Comparison of ENCODE assay signal across 24 mouse cellular contexts in genomic region chr3:138116871-138117270, GRCm38 (mm10). TPM values are rescaled to one million over a fixed set of nuclear protein-coding genes. Genes with fewer than 3 reads are reported as not detected.
DNase-seq lines count a peak whose midpoint lies in the region; ATAC-seq and TF ChIP-seq lines count a peak whose summit lies in the region.
"Had no signal": no experiment of that assay in that cellular context is flagged by ENCODE, and none has a peak within 500 bp of the region (broad histone marks: within the 10 kb centered on the region; RNA-seq: fewer than 3 reads in every experiment).

No protein-coding gene starts in this region.

- H3K9ac ChIP-seq in intestine, embryonic 14.5 days (ENCODE audit: low read length) = no peak overlapping the region
- H3K9ac ChIP-seq in intestine, embryonic 15.5 days = no peak overlapping the region
- no peak overlapping the region for H3K9ac ChIP-seq in heart, adult 2 months (ENCODE audit: low read depth, low read length)
- no peak overlapping the region for H3K9ac ChIP-seq in heart, embryonic 15.5 days
- H3K9ac ChIP-seq in midbrain, embryonic 14.5 days (replicated peaks; ENCODE audit: low read length) = no peak overlapping the region
- H3K9ac ChIP-seq: forebrain, embryonic 13.5 days; lung, embryonic 14.5 days had no signal

- TF ChIP-seq POLR2A in heart, adult 2 months (IDR thresholded peaks at IDR 0.05; ENCODE audit: insufficient read depth, low read depth, low read length) = no peak

- no peak overlapping the region for H3K4me2 ChIP-seq in intestine, embryonic 14.5 days (ENCODE audit: low read length)
- H3K4me2 ChIP-seq in intestine, embryonic 15.5 days (replicated peaks) = no peak overlapping the region
- no peak overlapping the region for H3K4me2 ChIP-seq in heart, embryonic 15.5 days
- no peak overlapping the region for H3K4me2 ChIP-seq in midbrain, embryonic 14.5 days (ENCODE audit: low read length)
- H3K4me2 ChIP-seq: forebrain, embryonic 13.5 days; liver, embryonic 11.5 days; lung, embryonic 14.5 days had no signal

- no peaks in the 10 kb centered on the region for H3K79me2 ChIP-seq in heart, adult 2 months (replicated peaks; ENCODE audit: control insufficient read depth, insufficient read depth, low read length)

- ATAC-seq in intestine, embryonic 14.5 days (replicated peaks; ENCODE audit: low FRiP score, low TSS enrichment, low read depth) = no peak
- ATAC-seq in intestine, embryonic 15.5 days = no peak
- no peak for ATAC-seq in heart, embryonic 15.5 days (replicated peaks; ENCODE audit: insufficient number of reproducible peaks, insufficient read depth, low FRiP score, low read depth)
- ATAC-seq in granulocyte monocyte progenitor cell, adult 5-6 weeks (replicated peaks; ENCODE audit: poor library complexity, severe bottlenecking) = no peak
- no peak for ATAC-seq in erythroblast, adult 5-6 weeks (replicated peaks; ENCODE audit: low FRiP score, poor library complexity, severe bottlenecking)
- no peak for ATAC-seq in midbrain, embryonic 14.5 days (ENCODE audit: low FRiP score, low TSS enrichment)
- ATAC-seq: forebrain, embryonic 13.5 days; hindbrain, embryonic 16.5 days had no signal

- no peak overlapping the region for H3K27ac ChIP-seq in intestine, embryonic 14.5 days (ENCODE audit: low read depth)
- H3K27ac ChIP-seq in intestine, embryonic 15.5 days = no peak overlapping the region
- H3K27ac ChIP-seq in heart, adult 2 months = peak overlapping the region; percentile 68
- H3K27ac ChIP-seq in heart, embryonic 15.5 days = peak overlapping the region; percentile 77
- H3K27ac ChIP-seq in midbrain, embryonic 14.5 days (replicated peaks; ENCODE audit: low read depth, low read length) = no peak overlapping the region
- H3K27ac ChIP-seq: embryonic facial prominence, embryonic 10.5 days; forebrain, embryonic 13.5 days; kidney, postnatal 0 days had no signal

- intact Hi-C loops in heart, adult 2 months (cut with DNase I) = no loop called here

- no peaks in the 10 kb centered on the region for H3K4me1 ChIP-seq in intestine, embryonic 14.5 days (replicated peaks; ENCODE audit: control insufficient read depth, insufficient read depth, low read length)
- 0 out of 2 replicates have a peak, but pooled peaks cover 3% of the 10 kb centered on the region for H3K4me1 ChIP-seq in intestine, embryonic 15.5 days (replicated peaks)
- H3K4me1 ChIP-seq in heart, adult 2 months (ENCODE audit: control insufficient read depth, insufficient read depth, low read length) = peaks cover 10% of the 10 kb centered on the region
- H3K4me1 ChIP-seq in heart, embryonic 15.5 days (replicated peaks) = peaks cover 30% of the 10 kb centered on the region
- H3K4me1 ChIP-seq in midbrain, embryonic 14.5 days (ENCODE audit: control insufficient read depth, insufficient read depth, low read length) = no peaks in the 10 kb centered on the region
- H3K4me1 ChIP-seq: embryonic facial prominence, embryonic 10.5 days; forebrain, embryonic 13.5 days had no signal

- H3K4me3 ChIP-seq in intestine, embryonic 14.5 days (ENCODE audit: low read depth, low read length) = no peak overlapping the region
- no peak overlapping the region for H3K4me3 ChIP-seq in intestine, embryonic 15.5 days (replicated peaks)
- no peak overlapping the region for H3K4me3 ChIP-seq in heart, adult 2 months
- no peak overlapping the region for H3K4me3 ChIP-seq in heart, embryonic 15.5 days
- no peak overlapping the region for H3K4me3 ChIP-seq in midbrain, embryonic 14.5 days (replicated peaks; ENCODE audit: low read depth, low read length)
- H3K4me3 ChIP-seq: embryonic facial prominence, embryonic 10.5 days; forebrain, embryonic 13.5 days had no signal

- WGBS in intestine, embryonic 14.5 days = 90% methylated on average over 4 of the region's 4 CpGs
- 80% methylated on average over 4 of the region's 4 CpGs for WGBS in intestine, embryonic 15.5 days
- 36% methylated on average over 4 of the region's 4 CpGs for WGBS in heart, adult 2 months
- WGBS in heart, embryonic 15.5 days = 50% methylated on average over 4 of the region's 4 CpGs
- WGBS in midbrain, embryonic 14.5 days = 89% methylated on average over 4 of the region's 4 CpGs

- TF ChIP-seq CTCF in heart, adult 2 months (IDR thresholded peaks at IDR 0.05) = no peak

- no peaks in the 10 kb centered on the region for H3K9me3 ChIP-seq in intestine, embryonic 14.5 days (ENCODE audit: control insufficient read depth, low read length)
- H3K9me3 ChIP-seq in intestine, embryonic 15.5 days = no peaks in the 10 kb centered on the region
- no peaks in the 10 kb centered on the region for H3K9me3 ChIP-seq in heart, embryonic 15.5 days (replicated peaks)
- H3K9me3 ChIP-seq in midbrain, embryonic 14.5 days (ENCODE audit: control insufficient read depth, low read length) = no peaks in the 10 kb centered on the region
- H3K9me3 ChIP-seq: embryonic facial prominence, embryonic 10.5 days; forebrain, embryonic 13.5 days; G1E had no signal

- H3K27me3 ChIP-seq in intestine, embryonic 14.5 days (replicated peaks; ENCODE audit: control insufficient read depth, insufficient read depth, low read length) = no peaks in the 10 kb centered on the region
- no peaks in the 10 kb centered on the region for H3K27me3 ChIP-seq in intestine, embryonic 15.5 days (replicated peaks)
- no peaks in the 10 kb centered on the region for H3K27me3 ChIP-seq in heart, adult 2 months (ENCODE audit: control insufficient read depth, insufficient read depth, low read length)
- H3K27me3 ChIP-seq in heart, embryonic 15.5 days = no peaks in the 10 kb centered on the region
- no peaks in the 10 kb centered on the region for H3K27me3 ChIP-seq in midbrain, embryonic 14.5 days (ENCODE audit: control insufficient read depth, insufficient read depth, low read length)
- H3K27me3 ChIP-seq: forebrain, embryonic 13.5 days had no signal

- no peaks in the 10 kb centered on the region for H3K36me3 ChIP-seq in intestine, embryonic 14.5 days (ENCODE audit: control insufficient read depth, insufficient read depth, low read length)
- no peaks in the 10 kb centered on the region for H3K36me3 ChIP-seq in intestine, embryonic 15.5 days
- H3K36me3 ChIP-seq in heart, adult 2 months (ENCODE audit: control insufficient read depth, insufficient read depth, low read length) = peaks cover 10% of the 10 kb centered on the region
- no peaks in the 10 kb centered on the region for H3K36me3 ChIP-seq in heart, embryonic 15.5 days
- H3K36me3 ChIP-seq in midbrain, embryonic 14.5 days (ENCODE audit: control insufficient read depth, insufficient read depth, low read length) = no peaks in the 10 kb centered on the region
- H3K36me3 ChIP-seq: embryonic facial prominence, embryonic 10.5 days; G1E had no signal

- TF ChIP-seq EP300 in heart, adult 2 months (IDR thresholded peaks at IDR 0.05; ENCODE audit: insufficient read depth, low read depth, low read length) = no peak

- DNase-seq in intestine, embryonic 14.5 days (ENCODE audit: low spot score) = peak; percentile 35
- DNase-seq in heart, adult 2 months = peak; percentile 43 to 73
- DNase-seq in heart, postnatal 4 days = peak; percentile 81
- no peak for DNase-seq in midbrain, embryonic 14.5 days
- DNase-seq: cerebellum, adult 9-10 months; kidney, adult 11 months; lung, embryonic 14.5 days; lung, postnatal 4 days; right cerebral cortex, postnatal 14 days had no signal

RNA-seq across cellular contexts. Expression of gene Trmt10a, which starts 26.4 kb away (rescaled TPM):
- 11.8 and 13.6 TPM in 2 replicates for polyA plus RNA-seq in intestine, embryonic 14.5 days (2014; fragmentation: Nextera tagmentation; extraction: Ambion mirVana)
- 8.8 and 12.9 TPM in 2 replicates for polyA plus RNA-seq in intestine, embryonic 15.5 days (2015; fragmentation: Nextera tagmentation; extraction: Ambion mirVana)
- 1 to 10 TPM; 3.2 to 3.8 TPM for total RNA-seq in heart, adult 2 months (2021)
- 0.47 and 1.3 TPM in 2 replicates for polyA plus RNA-seq in heart, adult 2 months (2012; rRNA removed)
- polyA plus RNA-seq in heart, embryonic 15.5 days (2015; fragmentation: Nextera tagmentation; extraction: Ambion mirVana) = 6.9 and 8.3 TPM in 2 replicates
- 1 to 10 TPM; 4.4 to 6.1 TPM for total RNA-seq in heart, postnatal 4 days (2021)
- total RNA-seq in granulocyte monocyte progenitor cell, adult 5-6 weeks (2014; fragmentation: Nextera tagmentation) = 3.9 and 9.1 TPM in 2 replicates
- total RNA-seq in granulocyte monocyte progenitor cell, adult 5-6 weeks (2017) = 11.0 and 20.0 TPM in 2 replicates
- total RNA-seq in erythroblast, adult 5-6 weeks (2015; ENCODE audit: low replicate concordance) = 0.77 and 3.3 TPM in 2 replicates
- total RNA-seq in erythroblast, adult 5-6 weeks (2017; ENCODE audit: low replicate concordance) = 3.8 and 12.3 TPM in 2 replicates
- 7.6 and 10.1 TPM in 2 replicates for polyA plus RNA-seq in midbrain, embryonic 14.5 days (2014; fragmentation: Nextera tagmentation; extraction: Ambion mirVana)

RNA-seq across cellular contexts. Expression of gene Mttp, which starts 27.9 kb away (rescaled TPM):
- 45.3 and 58.6 TPM in 2 replicates for polyA plus RNA-seq in intestine, embryonic 14.5 days (2014; fragmentation: Nextera tagmentation; extraction: Ambion mirVana)
- polyA plus RNA-seq in intestine, embryonic 15.5 days (2015; fragmentation: Nextera tagmentation; extraction: Ambion mirVana) = 228 and 249 TPM in 2 replicates
- total RNA-seq in heart, adult 2 months (2021) = 1 to 10 TPM; 5.9 to 6.9 TPM
- 2.0 and 3.0 TPM in 2 replicates for polyA plus RNA-seq in heart, adult 2 months (2012; rRNA removed)
- 6.0 and 6.8 TPM in 2 replicates for polyA plus RNA-seq in heart, embryonic 15.5 days (2015; fragmentation: Nextera tagmentation; extraction: Ambion mirVana)
- total RNA-seq in heart, postnatal 4 days (2021) = 1 to 10 TPM; 8.9 to 9.9 TPM
- 2.2 and 2.5 TPM in 2 replicates for total RNA-seq in granulocyte monocyte progenitor cell, adult 5-6 weeks (2014; fragmentation: Nextera tagmentation)
- total RNA-seq in granulocyte monocyte progenitor cell, adult 5-6 weeks (2017) = 2.3 and 4.7 TPM in 2 replicates
- total RNA-seq in erythroblast, adult 5-6 weeks (2015; ENCODE audit: low replicate concordance) = 0.77 and 1.3 TPM in 2 replicates
- total RNA-seq in erythroblast, adult 5-6 weeks (2017; ENCODE audit: low replicate concordance) = 0.51 and 1.4 TPM in 2 replicates
- 6.6 and 7.0 TPM in 2 replicates for polyA plus RNA-seq in midbrain, embryonic 14.5 days (2014; fragmentation: Nextera tagmentation; extraction: Ambion mirVana)

RNA-seq across cellular contexts. Expression of gene Gm5105, which starts 49.7 kb away (rescaled TPM):
- 0.19 and 0.31 TPM in 2 replicates for polyA plus RNA-seq in intestine, embryonic 14.5 days (2014; fragmentation: Nextera tagmentation; extraction: Ambion mirVana)
- polyA plus RNA-seq in intestine, embryonic 15.5 days (2015; fragmentation: Nextera tagmentation; extraction: Ambion mirVana) = 0.24 and 0.31 TPM in 2 replicates
- 1 to 10 TPM in 1 of 2 experiments, under 1 TPM in 1; 0.77 to 1.4 TPM for total RNA-seq in heart, adult 2 months (2021)
- 1.4 and 2.0 TPM in 2 replicates for polyA plus RNA-seq in heart, adult 2 months (2012; rRNA removed)
- 0.47 and 0.58 TPM in 2 replicates for polyA plus RNA-seq in heart, embryonic 15.5 days (2015; fragmentation: Nextera tagmentation; extraction: Ambion mirVana)
- total RNA-seq in heart, postnatal 4 days (2021) = 1 to 10 TPM in 1 of 2 experiments, under 1 TPM in 1; 0.48 to 1.0 TPM
- total RNA-seq in granulocyte monocyte progenitor cell, adult 5-6 weeks (2014; fragmentation: Nextera tagmentation) = not detected in 2 replicates
- total RNA-seq in granulocyte monocyte progenitor cell, adult 5-6 weeks (2017) = not detected in 2 replicates
- not detected in 2 replicates for total RNA-seq in erythroblast, adult 5-6 weeks (2015; ENCODE audit: low replicate concordance)
- total RNA-seq in erythroblast, adult 5-6 weeks (2017; ENCODE audit: low replicate concordance) = not detected in 2 replicates
- polyA plus RNA-seq in midbrain, embryonic 14.5 days (2014; fragmentation: Nextera tagmentation; extraction: Ambion mirVana) = not detected in 2 replicates
- total RNA-seq: common myeloid progenitor, adult 5-6 weeks; hematopoietic stem cell, adult 5-6 weeks; midbrain, postnatal 0 days; neutrophil, adult 5-6 weeks had no signal
- polyA plus RNA-seq: embryonic facial prominence, embryonic 10.5 days; forebrain, embryonic 13.5 days; G1E; limb, embryonic 11.5 days; liver, embryonic 11.5 days; lung, embryonic 14.5 days had no signal

RNA-seq across cellular contexts. Expression of gene 1110002E22Rik, which starts 52.0 kb away (rescaled TPM):
- 0.07 and 0.13 TPM in 2 replicates for polyA plus RNA-seq in intestine, embryonic 14.5 days (2014; fragmentation: Nextera tagmentation; extraction: Ambion mirVana)
- polyA plus RNA-seq in intestine, embryonic 15.5 days (2015; fragmentation: Nextera tagmentation; extraction: Ambion mirVana) = 0.14 and 0.18 TPM in 2 replicates
- total RNA-seq in heart, adult 2 months (2021) = 10 to 100 TPM; 48.1 to 48.8 TPM
- polyA plus RNA-seq in heart, adult 2 months (2012; rRNA removed) = 14.7 and 22.9 TPM in 2 replicates
- 13.8 and 16.0 TPM in 2 replicates for polyA plus RNA-seq in heart, embryonic 15.5 days (2015; fragmentation: Nextera tagmentation; extraction: Ambion mirVana)
- 10 to 100 TPM; 56.0 to 60.4 TPM for total RNA-seq in heart, postnatal 4 days (2021)
- total RNA-seq in granulocyte monocyte progenitor cell, adult 5-6 weeks (2014; fragmentation: Nextera tagmentation) = not detected in 2 replicates
- not detected in 2 replicates for total RNA-seq in granulocyte monocyte progenitor cell, adult 5-6 weeks (2017)
- not detected in 2 replicates for total RNA-seq in erythroblast, adult 5-6 weeks (2015; ENCODE audit: low replicate concordance)
- total RNA-seq in erythroblast, adult 5-6 weeks (2017; ENCODE audit: low replicate concordance) = not detected in 2 replicates
- polyA plus RNA-seq in midbrain, embryonic 14.5 days (2014; fragmentation: Nextera tagmentation; extraction: Ambion mirVana) = 0.12 and 0.18 TPM in 2 replicates
- total RNA-seq: common myeloid progenitor, adult 5-6 weeks had no signal

Comparison
In these comparisons a context has a peak if more than half of its experiments do, and no peak if none do; other contexts are left out.
1. H3K27ac ChIP-seq: peak in heart, adult 2 months (single experiment) and heart, embryonic 15.5 days (single experiment); none in intestine, embryonic 14.5 days (single experiment), intestine, embryonic 15.5 days (single experiment) and midbrain, embryonic 14.5 days (single experiment).